Mouse (Mus musculus): ENCODE measurements around the gene Hectd4. TPM values are rescaled to one million over a fixed set of nuclear protein-coding genes. Genes with fewer than 3 reads are reported as not detected.
"Not testable (repeated sequence)": the region's sequence is repeated elsewhere in the genome, so short reads cannot be mapped to it uniquely, and the experiment has no call there.

Gene Hectd4
- total and polyA plus RNA-seq, 3 experiments: 2.1 to 7.8 (median 6.0) TPM

GRCm38 (mm10) chr5:121329333-121330058, 109.5 kb downstream of the Hectd4 start:
- peaks cover 57 to 73% of the 10 kb centered on the region in 2 experiments for H3K36me3 ChIP-seq (replicated peaks in 1 of 2; ENCODE audit: control insufficient read depth in 1 of 2, insufficient read depth in 1 of 2, low read length in 1 of 2)
- peak overlapping the region; percentile 58 for H3K27ac ChIP-seq (ENCODE audit: insufficient read depth, low read depth)
- in situ Hi-C loops (cut with MboI; ENCODE audit: low pct_ligation_motif_present, low pct_unique_long_range_greater_than_20kb, low sequenced_read_pairs): no loop called here
- DNase-seq (ENCODE audit: extremely low read depth): no peak
- H3K4me2 ChIP-seq (ENCODE audit: insufficient read depth, low read depth, poor library complexity, severe bottlenecking): peak overlapping the region; percentile 60
- dilution Hi-C loops (cut with MboI; ENCODE audit: extremely low pct_ligation_motif_present, extremely low pct_unique_long_range_greater_than_20kb, low sequenced_read_pairs): no loop called here
- peak overlapping the region; percentile 95 for H3K9ac ChIP-seq (ENCODE audit: insufficient read depth, low read depth)
- peaks cover 13 to 23% of the 10 kb centered on the region in 2 experiments for H3K4me1 ChIP-seq (ENCODE audit: control insufficient read depth in 1 of 2, insufficient read depth in 2 of 2)
- TF ChIP-seq TBP (conservative IDR thresholded peaks at IDR 0.05; ENCODE audit: low read depth, low read length) (no peak), RAD21 (IDR thresholded peaks at IDR 0.05; ENCODE audit: low read depth, low read length) (no peak), CHD1 (IDR thresholded peaks at IDR 0.05; ENCODE audit: low read depth, low read length) (peak; percentile 64; the same call in 1 of the 2 replicates)
- no peaks in the 10 kb centered on the region for H3K27me3 ChIP-seq (replicated peaks)
- H3K79me2 ChIP-seq (replicated peaks; ENCODE audit: control insufficient read depth, extremely low read depth, insufficient read depth, poor library complexity, severe bottlenecking): no peaks in the 10 kb centered on the region
- no peaks in the 10 kb centered on the region for H3K9me3 ChIP-seq (replicated peaks; ENCODE audit: low read length)
- H3K4me3 ChIP-seq (replicated peaks in 1 of 3; ENCODE audit: low read depth in 2 of 3, low read length in 2 of 3, poor library complexity in 1 of 3): peak overlapping the region; percentile 59 to 79 (median 78)

- peak; percentile 48 for DNase-seq (ENCODE audit: extremely low read depth)
- in situ Hi-C loops (cut with MboI; ENCODE audit: low pct_ligation_motif_present, low pct_unique_long_range_greater_than_20kb, low sequenced_read_pairs): not testable (repeated sequence)
- peak overlapping the region; percentile 95 for H3K9ac ChIP-seq (ENCODE audit: insufficient read depth, low read depth)
These were observed 110.3 kb downstream of the Hectd4 start for GRCm38 (mm10) chr5:121330154-121330816.

GRCm38 (mm10) chr5:121331731-121332130, 111.7 kb downstream of the Hectd4 start:
- Histone ChIP-seq H3K4me3 (replicated peaks in 1 of 3; ENCODE audit: low read depth in 2 of 3, low read length in 2 of 3, poor library complexity in 1 of 3) (no peak overlapping the region), H3K27me3 (replicated peaks) (no peaks in the 10 kb centered on the region), H3K36me3 (replicated peaks in 1 of 2; ENCODE audit: control insufficient read depth in 1 of 2, insufficient read depth in 1 of 2, low read length in 1 of 2) (peaks cover 54 to 74% of the 10 kb centered on the region in 2 experiments), H3K4me1 (ENCODE audit: control insufficient read depth in 1 of 2, insufficient read depth in 2 of 2) (peaks cover 10 to 31% of the 10 kb centered on the region in 2 experiments), H3K79me2 (replicated peaks; ENCODE audit: control insufficient read depth, extremely low read depth, insufficient read depth, poor library complexity, severe bottlenecking) (no peaks in the 10 kb centered on the region), H3K4me2 (ENCODE audit: insufficient read depth, low read depth, poor library complexity, severe bottlenecking) (no peak overlapping the region), H3K9ac (ENCODE audit: insufficient read depth, low read depth) (no peak overlapping the region), H3K9me3 (replicated peaks; ENCODE audit: low read length) (no peaks in the 10 kb centered on the region), H3K27ac (ENCODE audit: insufficient read depth, low read depth) (no peak overlapping the region)
- in situ Hi-C loops (cut with MboI; ENCODE audit: low pct_ligation_motif_present, low pct_unique_long_range_greater_than_20kb, low sequenced_read_pairs) (no loop called here), dilution Hi-C loops (cut with MboI; ENCODE audit: extremely low pct_ligation_motif_present, extremely low pct_unique_long_range_greater_than_20kb, low sequenced_read_pairs) (no loop called here)
- TF ChIP-seq POLR2AphosphoS2 (IDR thresholded peaks at IDR 0.05; ENCODE audit: low read depth, low read length) (no peak), ZMIZ1 (IDR thresholded peaks at IDR 0.05; ENCODE audit: low read depth, low read length) (no peak), CHD1 (IDR thresholded peaks at IDR 0.05; ENCODE audit: low read depth, low read length) (no peak), RCOR1 (conservative IDR thresholded peaks at IDR 0.05; ENCODE audit: low read depth, low read length) (no peak), JUND (conservative IDR thresholded peaks at IDR 0.05; ENCODE audit: low read depth, low read length) (no peak), GABPA (IDR thresholded peaks at IDR 0.05; ENCODE audit: insufficient replicate concordance, low read depth, low read length) (no peak), KAT2A (IDR thresholded peaks at IDR 0.05; ENCODE audit: insufficient replicate concordance, low read length) (no peak), SIN3A (IDR thresholded peaks at IDR 0.05; ENCODE audit: low read length) (no peak), ZKSCAN1 (IDR thresholded peaks at IDR 0.05; ENCODE audit: borderline replicate concordance, low read depth, low read length) (no peak), RAD21 (IDR thresholded peaks at IDR 0.05; ENCODE audit: low read depth, low read length) (no peak), ELF1 (IDR thresholded peaks at IDR 0.05; ENCODE audit: low read depth, low read length) (no peak), USF2 (conservative IDR thresholded peaks at IDR 0.05; ENCODE audit: low read depth, low read length) (no peak), MEF2A (IDR thresholded peaks at IDR 0.05; ENCODE audit: borderline replicate concordance, low read depth, low read length) (no peak), CHD2 (IDR thresholded peaks at IDR 0.05; ENCODE audit: low read length) (no peak), ZC3H11A (IDR thresholded peaks at IDR 0.05; ENCODE audit: low read depth, low read length) (no peak), IRF4 (IDR thresholded peaks at IDR 0.05; ENCODE audit: low read depth, low read length) (no peak), UBTF (IDR thresholded peaks at IDR 0.05; ENCODE audit: low read depth, low read length) (no peak), MAX (IDR thresholded peaks at IDR 0.05; ENCODE audit: low read length) (no peak), ZNF384 (IDR thresholded peaks at IDR 0.05; ENCODE audit: low read depth, low read length) (no peak), TCF12 (IDR thresholded peaks at IDR 0.05; ENCODE audit: low read depth, low read length) (no peak)
- no peak for DNase-seq (ENCODE audit: extremely low read depth)

More at GRCm38 (mm10) chr5:121330154-121330816, 110.3 kb downstream of the Hectd4 start:
- H3K36me3 ChIP-seq (replicated peaks in 1 of 2; ENCODE audit: control insufficient read depth in 1 of 2, insufficient read depth in 1 of 2, low read length in 1 of 2): peaks cover 56 to 75% of the 10 kb centered on the region in 2 experiments
- H3K4me2 ChIP-seq (ENCODE audit: insufficient read depth, low read depth, poor library complexity, severe bottlenecking): peak overlapping the region; percentile 25
- dilution Hi-C loops (cut with MboI; ENCODE audit: extremely low pct_ligation_motif_present, extremely low pct_unique_long_range_greater_than_20kb, low sequenced_read_pairs); H3K9me3 ChIP-seq (replicated peaks; ENCODE audit: low read length); H3K27me3 ChIP-seq (replicated peaks); H3K79me2 ChIP-seq (replicated peaks; ENCODE audit: control insufficient read depth, extremely low read depth, insufficient read depth, poor library complexity, severe bottlenecking): not testable (repeated sequence)
- peak; percentile 37; the same call in 1 of the 2 replicates for TF ChIP-seq TCF12 (IDR thresholded peaks at IDR 0.05; ENCODE audit: low read depth, low read length)
- peak; percentile 59; the same call in 1 of the 2 replicates for TF ChIP-seq NELFE (IDR thresholded peaks at IDR 0.05; ENCODE audit: low read depth, low read length)
- TF ChIP-seq POLR2A (IDR thresholded peaks at IDR 0.05; ENCODE audit: low read depth, low read length): peak; percentile 55
- TF ChIP-seq HCFC1 (IDR thresholded peaks at IDR 0.05; ENCODE audit: low read depth, low read length): peak; percentile 23; the same call in 1 of the 2 replicates
- peak; percentile 56 for TF ChIP-seq NRF1 (IDR thresholded peaks at IDR 0.05; ENCODE audit: low read depth, low read length)
- H3K4me1 ChIP-seq (ENCODE audit: control insufficient read depth in 1 of 2, insufficient read depth in 2 of 2): peaks cover 13 to 23% of the 10 kb centered on the region in 2 experiments
- H3K27ac ChIP-seq (ENCODE audit: insufficient read depth, low read depth): peak overlapping the region; percentile 85
- peak overlapping the region; percentile 59 to 79 (median 78) for H3K4me3 ChIP-seq (replicated peaks in 1 of 3; ENCODE audit: low read depth in 2 of 3, low read length in 2 of 3, poor library complexity in 1 of 3)
